Mouse (Mus musculus) right cerebral cortex, postnatal 25 days (tissue): ENCODE measurements around the gene Vmn2r26.
"Not testable (repeated sequence)": the region's sequence is repeated elsewhere in the genome, so short reads cannot be mapped to it uniquely, and the experiment has no call there.

Source experiments
- DNase-seq: peaks from one replicate; pipeline ENCODE4 v3.0.0; 2022

Vmn2r26 gene

DNA sequence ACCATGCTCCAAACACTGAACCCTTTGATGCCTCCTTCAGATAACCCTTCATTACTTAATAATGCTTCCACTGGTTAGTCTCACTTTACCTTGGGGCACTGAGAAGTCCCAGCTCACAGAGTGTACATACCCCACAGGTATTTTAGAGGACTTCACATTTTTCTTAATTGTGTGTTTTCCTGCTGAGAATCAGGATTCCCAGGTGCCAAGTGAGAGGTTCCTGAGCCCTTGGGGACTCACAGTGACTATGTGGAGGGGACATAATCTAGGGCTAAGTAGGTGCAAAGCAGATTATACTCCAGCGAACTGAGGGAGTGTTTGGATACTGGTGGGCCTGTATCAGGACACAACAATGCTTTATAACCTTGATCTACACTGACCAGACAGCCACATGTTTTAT is at the start of gene Vmn2r26:
TSS of gene Vmn2r26 (plus strand) at position 301 of the 400 bp plus-strand sequence.
- not testable (repeated sequence) for DNase-seq

DNA sequence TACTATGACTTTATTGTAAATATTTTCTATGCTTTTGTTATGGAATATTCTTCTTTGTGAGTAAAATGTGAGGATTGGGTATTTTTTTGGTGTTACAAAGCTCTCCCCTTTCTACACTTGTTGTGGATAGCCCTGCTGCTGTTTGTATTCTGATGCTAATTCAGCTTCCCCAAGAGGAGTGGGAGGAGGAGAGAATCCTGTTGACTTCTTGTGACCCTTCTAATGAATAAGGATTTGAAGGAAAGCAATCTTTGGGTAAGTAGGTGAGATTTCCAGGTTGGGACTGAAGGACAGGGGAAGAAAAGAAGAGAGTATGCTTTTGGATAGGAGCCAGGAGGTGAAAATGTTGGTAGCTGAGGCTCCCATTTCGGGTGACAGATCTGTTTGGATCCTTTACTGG is 3.5 kb upstream of the Vmn2r26 start:
- no peak for DNase-seq

DNA sequence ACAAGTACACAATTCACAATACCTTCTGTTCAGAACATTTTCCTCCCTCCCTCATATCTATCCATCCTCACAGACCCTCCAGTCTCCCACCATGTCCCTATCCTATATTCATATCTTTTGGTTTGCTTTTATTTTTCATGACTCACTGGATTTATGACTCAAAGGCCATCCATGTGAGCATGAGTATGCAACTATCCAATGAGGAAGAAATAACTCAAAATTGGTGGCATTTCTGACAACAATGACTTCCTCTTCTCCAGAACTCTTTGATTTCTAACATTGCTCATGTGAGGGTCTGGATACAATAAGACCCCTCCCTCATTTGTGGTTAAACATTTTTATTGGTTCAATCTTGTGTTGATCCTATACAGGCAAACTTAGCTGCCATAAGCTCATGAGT is 24.0 kb downstream of the Vmn2r26 start:
- DNase-seq: no peak

DNA sequence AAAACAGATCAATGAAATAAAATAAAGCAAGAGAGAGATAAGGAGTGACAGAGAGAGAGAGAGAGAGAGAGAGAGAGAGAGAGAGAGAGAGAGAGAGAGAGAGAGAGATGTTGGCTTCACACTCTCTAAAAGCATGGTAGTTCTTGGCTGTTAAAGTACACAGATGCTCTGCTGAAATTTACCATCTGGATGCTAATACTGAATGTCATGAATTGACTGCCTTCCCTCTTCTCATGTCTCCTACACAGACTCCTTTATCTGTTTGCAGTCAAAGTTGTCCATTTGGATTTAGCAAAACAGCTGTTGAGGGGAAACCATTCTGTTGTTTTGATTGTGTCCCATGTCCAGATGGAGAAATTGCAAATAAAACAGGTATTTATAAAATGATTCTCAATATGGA is 29.2 kb downstream of the Vmn2r26 start:
- not testable (repeated sequence) for DNase-seq

DNA sequence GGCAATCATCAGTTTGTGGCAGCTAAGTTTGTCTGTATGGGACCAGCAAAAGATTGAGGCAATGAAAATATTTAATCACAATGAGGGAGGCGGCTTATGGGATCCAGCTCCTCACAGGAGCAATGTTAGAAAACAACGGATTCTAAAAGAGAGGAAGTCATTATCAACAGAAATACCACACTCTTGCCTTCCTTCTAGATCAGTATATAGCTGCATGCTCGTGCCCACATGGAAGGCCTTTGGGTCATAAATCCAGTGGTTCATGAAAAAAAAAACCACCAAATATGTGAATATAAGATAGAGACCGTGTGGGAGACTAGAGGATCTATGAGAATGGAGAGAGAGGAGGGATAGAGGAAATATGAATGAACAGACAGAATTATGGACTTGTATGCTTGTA is 78.0 kb downstream of the Vmn2r26 start:
- DNase-seq: no peak
